ENCODE assay signal across 8 mouse cellular contexts in genomic region chrX:96455149-96455548, GRCm38 (mm10). TPM values are rescaled to one million over a fixed set of nuclear protein-coding genes. Genes with fewer than 3 reads are reported as not detected.
DNase-seq lines count a peak whose midpoint lies in the region; ATAC-seq and TF ChIP-seq lines count a peak whose summit lies in the region.
"Had no signal": no experiment of that assay in that cellular context is flagged by ENCODE, and none has a peak within 500 bp of the region (broad histone marks: within the 10 kb centered on the region; RNA-seq: fewer than 3 reads in every experiment).

TSS of gene Heph (plus strand) at chrX:96455359.

- no peaks in the 10 kb centered on the region for H3K9me3 ChIP-seq in lung, embryonic 14.5 days (ENCODE audit: low read depth, low read length)
- no peaks in the 10 kb centered on the region for H3K9me3 ChIP-seq in hindbrain, embryonic 10.5 days
- no peaks in the 10 kb centered on the region for H3K9me3 ChIP-seq in limb, embryonic 10.5 days (replicated peaks)
- H3K9me3 ChIP-seq in stomach, embryonic 15.5 days = no peaks in the 10 kb centered on the region

- no peak within 1 kb of the TSS for H3K9ac ChIP-seq in lung, embryonic 14.5 days
- no peak within 1 kb of the TSS for H3K9ac ChIP-seq in stomach, embryonic 15.5 days

- H3K4me3 ChIP-seq in lung, embryonic 14.5 days (ENCODE audit: low read depth, low read length) = peak within 1 kb of the TSS; percentile 37
- peak within 1 kb of the TSS; percentile 45 for H3K4me3 ChIP-seq in hindbrain, embryonic 10.5 days
- H3K4me3 ChIP-seq in limb, embryonic 10.5 days = peak within 1 kb of the TSS; percentile 49
- peak within 1 kb of the TSS; percentile 33 for H3K4me3 ChIP-seq in stomach, embryonic 15.5 days (replicated peaks)

- H3K27me3 ChIP-seq in lung, embryonic 14.5 days (ENCODE audit: insufficient read depth, low read length) = no peaks in the 10 kb centered on the region
- no peaks in the 10 kb centered on the region for H3K27me3 ChIP-seq in hindbrain, embryonic 10.5 days (ENCODE audit: insufficient read depth, poor library complexity, severe bottlenecking)
- H3K27me3 ChIP-seq in limb, embryonic 10.5 days (ENCODE audit: low read depth, poor library complexity, severe bottlenecking) = 0 out of 2 replicates have a peak, but pooled peaks cover 7% of the 10 kb centered on the region
- H3K27me3 ChIP-seq in stomach, embryonic 15.5 days (replicated peaks) = no peaks in the 10 kb centered on the region

- H3K36me3 ChIP-seq in lung, embryonic 14.5 days (ENCODE audit: insufficient read depth) = no peaks in the 10 kb centered on the region
- no peaks in the 10 kb centered on the region for H3K36me3 ChIP-seq in hindbrain, embryonic 10.5 days
- no peaks in the 10 kb centered on the region for H3K36me3 ChIP-seq in limb, embryonic 10.5 days
- H3K36me3 ChIP-seq in stomach, embryonic 15.5 days = no peaks in the 10 kb centered on the region

- ATAC-seq in lung, embryonic 14.5 days (ENCODE audit: insufficient read depth) = no peak; the same call in 1 of the 2 replicates
- peak; percentile 63 for ATAC-seq in stomach, embryonic 15.5 days (ENCODE audit: insufficient read depth, low FRiP score, low read depth)

- peak within 1 kb of the TSS; percentile 48 for H3K4me2 ChIP-seq in lung, embryonic 14.5 days
- peak within 1 kb of the TSS; percentile 30 for H3K4me2 ChIP-seq in stomach, embryonic 15.5 days

- DNase-seq in lung, embryonic 14.5 days = no peak
- no peak for DNase-seq in lung, postnatal 14 days
- no peak for DNase-seq in hindbrain, embryonic 10.5 days (ENCODE audit: low spot score)
- DNase-seq in limb, embryonic 10.5 days (ENCODE audit: low spot score) = no peak
- DNase-seq in left cerebral cortex, adult 9 months (ENCODE audit: low spot score in 2 of 2) = no peak
- no peak for DNase-seq in cerebellum, adult 9-11 months
- DNase-seq: cerebellum, postnatal 14 days had no signal

- TF ChIP-seq CTCF in lung, embryonic 14.5 days (IDR thresholded peaks at IDR 0.05; ENCODE audit: low read depth) = no peak

- no peaks in the 10 kb centered on the region for H3K4me1 ChIP-seq in lung, embryonic 14.5 days (ENCODE audit: insufficient read depth)
- H3K4me1 ChIP-seq in hindbrain, embryonic 10.5 days (replicated peaks) = no peaks in the 10 kb centered on the region
- no peaks in the 10 kb centered on the region for H3K4me1 ChIP-seq in limb, embryonic 10.5 days
- H3K4me1 ChIP-seq in stomach, embryonic 15.5 days = no peaks in the 10 kb centered on the region

- WGBS in lung, embryonic 14.5 days = 62% methylated on average over 2 of the region's 2 CpGs
- WGBS in hindbrain, embryonic 10.5 days = 55% methylated on average over 2 of the region's 2 CpGs
- 51% methylated on average over 2 of the region's 2 CpGs for WGBS in limb, embryonic 10.5 days
- WGBS in stomach, embryonic 15.5 days = 56% methylated on average over 2 of the region's 2 CpGs

- no peak within 1 kb of the TSS for H3K27ac ChIP-seq in lung, embryonic 14.5 days (ENCODE audit: low read depth)
- H3K27ac ChIP-seq in hindbrain, embryonic 10.5 days = no peak within 1 kb of the TSS
- H3K27ac ChIP-seq in limb, embryonic 10.5 days = peak within 1 kb of the TSS; percentile 83; the same call in 1 of the 2 replicates
- H3K27ac ChIP-seq in stomach, embryonic 15.5 days = no peak within 1 kb of the TSS

RNA-seq across cellular contexts. Expression of gene Heph, which starts in this region (rescaled TPM):
- 25.3 and 25.4 TPM in 2 replicates for polyA plus RNA-seq in lung, embryonic 14.5 days (2014; fragmentation: Nextera tagmentation; extraction: Ambion mirVana)
- polyA plus RNA-seq in hindbrain, embryonic 10.5 days (2016; fragmentation: Nextera tagmentation; extraction: Ambion mirVana) = 16.0 and 18.7 TPM in 2 replicates
- polyA plus RNA-seq in limb, embryonic 10.5 days (2016; fragmentation: Nextera tagmentation; extraction: Ambion mirVana) = 18.7 and 24.7 TPM in 2 replicates
- 11.7 and 13.8 TPM in 2 replicates for polyA plus RNA-seq in stomach, embryonic 15.5 days (2015; fragmentation: Nextera tagmentation; extraction: Ambion mirVana)
